Mouse (Mus musculus) bone marrow macrophage, adult 2 months (primary cell): ENCODE measurements around the gene Izumo1r. TPM values are rescaled to one million over a fixed set of nuclear protein-coding genes. Genes with fewer than 3 reads are reported as not detected.

ENCODE experiments used
- H3K27ac ChIP-seq: 2 replicates; pipeline ENCODE4 v1.5.1; 2012; ENCODE audit warnings: low read depth, low read length; ENCODE audit not compliant: insufficient read depth
- H3K4me1 ChIP-seq: 2 replicates; pipeline ENCODE4 v1.6.1; 2012; ENCODE audit warnings: low read length; ENCODE audit not compliant: control insufficient read depth, insufficient read depth
- H3K4me3 ChIP-seq: 2 replicates; pipeline ENCODE4 v1.5.1; 2012; ENCODE audit warnings: mild to moderate bottlenecking, low read length, moderate library complexity; ENCODE audit not compliant: insufficient read depth
- CTCF ChIP-seq: IDR thresholded peaks from 2 replicates; pipeline ENCODE4 v1.5.1; 2012; ENCODE audit warnings: low read depth, mild to moderate bottlenecking, low read length, moderate library complexity
- POLR2A ChIP-seq: IDR thresholded peaks from 2 replicates; pipeline ENCODE4 v1.6.1; 2012; ENCODE audit warnings: mild to moderate bottlenecking, low read depth, low read length, borderline replicate concordance
- polyA plus RNA-seq: library from polyadenylated mRNA; stranded (reverse); fragments of >200 nt; gene quantifications from 2 replicates; pipeline ENCODE4 v1.2.4, GENCODE M21; 2012; ENCODE audit not compliant: missing spikeins, insufficient read depth, insufficient read length

The Izumo1r gene
- polyA plus RNA-seq: not detected in 2 replicates

- Histone ChIP-seq H3K27ac (no peak within 1 kb of the TSS), H3K4me1 (no peaks in the 10 kb centered on the region), H3K4me3 (no peak within 1 kb of the TSS)
- TF ChIP-seq POLR2A: no peak
- no peak for TF ChIP-seq CTCF
Measured at GRCm38 (mm10) chr9:14903581-14904378, at the start of gene Izumo1r. Gene Izumo1r, minus strand, starts transcription at chr9:14903949.

- Histone ChIP-seq H3K4me3 (no peak overlapping the region), H3K27ac (no peak overlapping the region), H3K4me1 (no peaks in the 10 kb centered on the region)
- TF ChIP-seq CTCF: no peak
- TF ChIP-seq POLR2A: no peak
Measured at GRCm38 (mm10) chr9:14951072-14951471, 47.3 kb upstream of the Izumo1r start.

GRCm38 (mm10) chr9:14948843-14949242, 45.1 kb upstream of the Izumo1r start:
- H3K4me3 ChIP-seq: no peak overlapping the region
- no peaks in the 10 kb centered on the region for H3K4me1 ChIP-seq
- no peak overlapping the region for H3K27ac ChIP-seq
- TF ChIP-seq CTCF: no peak
- no peak for TF ChIP-seq POLR2A

GRCm38 (mm10) chr9:14946677-14947076, 42.9 kb upstream of the Izumo1r start:
- H3K27ac ChIP-seq: no peak overlapping the region
- TF ChIP-seq POLR2A: no peak
- TF ChIP-seq CTCF: no peak
- no peak overlapping the region for H3K4me3 ChIP-seq
- H3K4me1 ChIP-seq: no peaks in the 10 kb centered on the region

- no peaks in the 10 kb centered on the region for H3K4me1 ChIP-seq
- no peak overlapping the region for H3K27ac ChIP-seq
- no peak for TF ChIP-seq CTCF
- no peak for TF ChIP-seq POLR2A
- H3K4me3 ChIP-seq: no peak overlapping the region
Measured at GRCm38 (mm10) chr9:14945919-14946318, 42.2 kb upstream of the Izumo1r start.

GRCm38 (mm10) chr9:14942143-14942720, 38.5 kb upstream of the Izumo1r start:
- no peak for TF ChIP-seq CTCF
- TF ChIP-seq POLR2A: no peak
- H3K4me1 ChIP-seq: no peaks in the 10 kb centered on the region
- H3K27ac ChIP-seq: no peak overlapping the region
- no peak overlapping the region for H3K4me3 ChIP-seq

GRCm38 (mm10) chr9:14939610-14940009, 35.9 kb upstream of the Izumo1r start:
- peaks cover 5% of the 10 kb centered on the region for H3K4me1 ChIP-seq
- no peak overlapping the region for H3K4me3 ChIP-seq
- H3K27ac ChIP-seq: no peak overlapping the region
- TF ChIP-seq CTCF (no peak), POLR2A (no peak)

GRCm38 (mm10) chr9:14937308-14937707, 33.6 kb upstream of the Izumo1r start:
- TF ChIP-seq POLR2A (no peak), CTCF (no peak)
- H3K4me3 ChIP-seq: no peak overlapping the region
- peaks cover 5% of the 10 kb centered on the region for H3K4me1 ChIP-seq
- H3K27ac ChIP-seq: no peak overlapping the region

- Histone ChIP-seq H3K4me1 (peaks cover 5% of the 10 kb centered on the region), H3K27ac (no peak overlapping the region), H3K4me3 (no peak overlapping the region)
- TF ChIP-seq CTCF (no peak), POLR2A (no peak)
Measured at GRCm38 (mm10) chr9:14934851-14935250, 31.1 kb upstream of the Izumo1r start.

GRCm38 (mm10) chr9:14931943-14932342, 28.2 kb upstream of the Izumo1r start:
- Histone ChIP-seq H3K4me3 (no peak overlapping the region), H3K27ac (no peak overlapping the region), H3K4me1 (peaks cover 3% of the 10 kb centered on the region)
- TF ChIP-seq POLR2A: no peak
- no peak for TF ChIP-seq CTCF
